Mouse (Mus musculus) urinary bladder, postnatal 36 days (tissue): ENCODE measurements around the gene Ttc16.

Experiments used
- DNase-seq, 2 experiments: peaks; one replicate each; pipeline ENCODE4 v3.0.0; 2022; ENCODE audit warnings: low spot score in 2 of 2, mixed read lengths in 1 of 2

Gene Ttc16

DNA sequence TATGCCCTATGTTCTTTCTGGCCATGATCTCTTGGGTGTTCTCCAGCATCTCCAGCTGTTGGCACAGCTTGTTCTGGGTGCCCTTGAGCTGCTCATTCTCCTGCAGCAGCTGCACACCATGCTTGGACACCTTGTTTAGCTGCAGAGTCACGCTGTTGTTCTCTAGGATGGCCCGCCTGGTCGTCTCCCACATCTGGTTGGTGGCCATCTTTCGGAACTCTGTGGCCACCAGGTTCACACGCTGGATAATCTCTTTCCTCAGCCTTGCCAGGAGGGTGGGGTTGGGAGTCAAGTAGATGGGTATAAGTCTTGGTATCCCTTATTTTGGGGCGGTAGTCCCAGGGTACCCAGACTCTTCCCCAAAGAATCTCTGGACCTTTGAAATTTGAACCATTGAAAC, 4.3 kb upstream of the Ttc16 start:
- DNase-seq: no peak

GRCm38 (mm10) chr2:32779131-32779530, 3.7 kb upstream of the Ttc16 start:
- DNase-seq: peak; percentile 55 to 68

- DNase-seq: no peak
These were observed 2.6 kb upstream of the Ttc16 start for GRCm38 (mm10) chr2:32778081-32778480.

DNA sequence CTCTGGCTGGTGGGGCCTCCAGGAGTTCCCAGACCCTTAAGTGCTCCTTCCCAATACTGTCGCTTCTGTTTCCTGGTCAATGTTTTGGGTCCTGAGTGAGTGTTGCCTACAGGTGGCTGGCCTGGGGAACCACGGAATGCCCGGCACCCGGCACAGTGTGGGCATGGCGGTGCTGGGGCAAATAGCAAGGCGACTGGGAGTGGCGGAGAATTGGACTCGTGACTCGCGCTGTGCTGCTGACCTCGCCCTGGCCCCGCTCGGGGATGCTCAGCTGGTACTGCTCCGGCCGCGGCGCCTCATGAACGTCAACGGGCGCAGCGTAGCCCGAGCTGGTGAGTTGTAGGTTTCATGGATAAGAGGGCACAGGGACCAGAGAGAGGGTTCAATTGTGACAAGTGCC, 759 bp upstream of the Ttc16 start:
- DNase-seq: no peak

DNA sequence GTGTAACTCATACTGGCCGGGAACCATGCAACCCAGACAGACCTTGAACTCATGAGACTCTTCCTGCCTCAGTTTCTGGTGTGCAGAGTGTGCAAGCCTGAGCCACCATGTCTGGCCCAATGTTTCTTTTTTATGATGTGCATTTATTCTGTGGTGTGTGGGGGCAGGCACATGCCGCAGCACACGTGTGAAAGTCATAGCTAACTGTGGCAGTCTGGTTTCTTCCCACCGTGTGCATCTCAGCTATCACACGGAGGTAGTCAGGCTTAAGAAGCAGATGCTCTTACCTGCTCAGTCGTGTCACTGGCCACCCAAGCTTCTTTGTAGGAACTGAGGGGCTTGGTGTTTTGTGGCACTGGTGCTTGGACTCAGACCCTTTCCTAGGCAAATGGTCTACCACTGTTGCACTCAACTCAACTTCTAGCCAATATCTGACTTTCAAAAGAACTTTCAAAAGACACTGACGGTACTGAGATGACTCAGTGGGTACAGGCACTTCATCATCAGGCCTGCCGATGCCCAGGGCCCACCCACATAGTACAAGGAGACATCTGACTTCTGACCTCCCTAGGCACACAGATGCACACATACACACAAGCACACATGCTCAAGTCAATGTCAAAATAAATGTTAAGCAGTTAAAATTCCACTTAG, 2.7 kb downstream of the Ttc16 start:
- no peak for DNase-seq

GRCm38 (mm10) chr2:32771886-32772285, 3.5 kb downstream of the Ttc16 start:
- DNase-seq: no peak

DNA sequence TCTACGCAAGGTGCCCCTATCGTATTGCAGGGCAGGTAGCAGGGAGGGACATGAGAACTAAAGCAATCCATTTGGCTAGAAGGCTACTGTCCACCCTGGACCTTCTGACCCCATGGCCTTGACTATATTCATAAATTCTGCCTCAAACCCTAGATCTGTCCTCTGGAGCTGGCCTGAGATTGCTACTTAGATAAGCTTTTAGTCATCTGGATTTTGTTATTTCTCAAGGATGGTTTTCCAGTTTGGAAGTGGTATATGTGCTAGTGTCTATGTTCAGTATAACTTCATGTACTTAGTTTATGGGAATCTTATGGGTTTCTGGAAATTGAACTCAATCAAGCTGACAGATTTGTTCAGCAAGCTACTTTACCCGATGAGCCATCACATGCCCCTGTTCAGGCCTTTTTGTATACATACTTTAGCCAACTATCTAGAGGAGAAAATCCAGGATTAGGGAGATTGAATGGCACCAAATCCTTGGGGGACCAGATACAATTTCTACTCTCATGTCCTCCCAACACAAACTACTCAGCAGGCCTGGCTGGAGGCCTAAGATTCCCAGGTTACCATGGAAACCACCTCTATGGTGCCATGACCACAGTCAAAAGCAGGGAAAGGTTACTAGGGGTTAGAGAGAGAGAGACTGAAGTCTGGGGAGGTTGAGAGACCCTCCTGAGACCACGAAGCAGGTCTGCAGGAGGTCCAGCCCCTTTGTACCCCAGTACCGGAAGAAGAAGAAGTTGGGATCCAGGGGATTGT, 5.9 kb downstream of the Ttc16 start:
- DNase-seq: no peak

- no peak for DNase-seq
These were observed 6.7 kb downstream of the Ttc16 start for GRCm38 (mm10) chr2:32768661-32769285.

DNA sequence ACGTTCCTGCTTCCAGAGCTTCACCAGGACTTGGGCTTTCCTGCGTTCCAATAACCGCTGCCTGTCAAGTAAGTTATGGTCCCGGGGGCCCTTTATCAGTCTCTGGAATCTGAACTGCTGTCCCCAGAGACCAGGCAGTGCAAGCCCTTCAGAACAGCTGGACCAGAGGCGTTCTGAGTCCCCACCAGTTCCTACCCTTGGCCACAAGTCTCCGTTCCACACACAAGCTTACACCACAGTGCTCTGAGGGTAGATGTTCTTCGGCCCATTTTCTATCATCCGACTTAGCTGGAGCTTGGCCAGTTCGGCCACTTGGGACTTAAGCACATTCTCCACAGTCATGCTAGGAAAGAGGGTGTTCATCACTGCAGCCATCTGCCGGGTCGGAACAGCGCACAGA, 8.2 kb downstream of the Ttc16 start:
- DNase-seq: no peak

- no peak for DNase-seq
These were observed 12.1 kb downstream of the Ttc16 start for GRCm38 (mm10) chr2:32763353-32763752.

DNA sequence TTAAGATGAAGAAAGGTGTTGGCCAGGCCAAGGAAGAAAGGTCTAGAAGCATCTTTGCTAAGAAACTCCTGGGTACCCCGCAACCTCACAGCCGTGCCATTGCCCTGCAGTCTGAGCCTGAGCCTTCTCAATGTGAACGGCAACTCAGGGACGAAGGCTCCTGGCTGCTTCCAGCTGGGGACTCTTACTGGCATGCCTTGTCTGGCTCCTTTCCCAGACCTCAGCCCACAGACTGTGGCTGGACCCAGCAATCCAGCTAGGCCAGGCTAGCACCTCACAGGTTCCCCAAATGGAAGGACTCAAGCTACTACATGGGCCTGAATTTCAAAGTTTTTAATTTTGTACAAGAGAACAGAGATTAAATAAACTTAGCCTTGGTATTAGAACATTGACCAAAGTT, 13.6 kb downstream of the Ttc16 start:
- DNase-seq: no peak

DNA sequence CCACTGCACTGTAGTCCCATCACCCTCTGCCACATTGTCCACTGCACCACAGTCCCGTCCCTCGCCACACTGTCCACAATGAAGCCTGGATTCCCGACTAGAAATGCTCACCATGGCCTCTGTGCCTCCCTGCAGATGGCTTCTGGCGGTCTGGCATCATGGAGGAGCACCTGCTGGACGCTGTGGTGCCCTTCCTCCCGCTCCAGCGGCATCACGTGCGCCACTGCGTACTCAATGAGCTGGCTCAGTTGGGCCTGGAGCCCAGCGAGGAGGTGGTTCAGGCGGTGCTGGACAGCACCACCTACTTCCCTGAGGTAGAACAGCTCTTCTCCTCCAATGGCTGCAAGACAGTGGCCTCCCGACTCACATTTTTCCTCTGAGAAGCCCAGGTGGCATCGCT, 14.1 kb downstream of the Ttc16 start:
- no peak for DNase-seq

- no peak for DNase-seq
These were observed 16.4 kb downstream of the Ttc16 start for GRCm38 (mm10) chr2:32759001-32759400.

- no peak for DNase-seq
These were observed 16.9 kb downstream of the Ttc16 start for GRCm38 (mm10) chr2:32758503-32758902.

- peak; percentile 96 to 98 for DNase-seq
These were observed 18.2 kb downstream of the Ttc16 start, which contains the start of gene Tor2a for GRCm38 (mm10) chr2:32757056-32757845. Tor2a (plus strand) TSS chr2:32757234.

DNA sequence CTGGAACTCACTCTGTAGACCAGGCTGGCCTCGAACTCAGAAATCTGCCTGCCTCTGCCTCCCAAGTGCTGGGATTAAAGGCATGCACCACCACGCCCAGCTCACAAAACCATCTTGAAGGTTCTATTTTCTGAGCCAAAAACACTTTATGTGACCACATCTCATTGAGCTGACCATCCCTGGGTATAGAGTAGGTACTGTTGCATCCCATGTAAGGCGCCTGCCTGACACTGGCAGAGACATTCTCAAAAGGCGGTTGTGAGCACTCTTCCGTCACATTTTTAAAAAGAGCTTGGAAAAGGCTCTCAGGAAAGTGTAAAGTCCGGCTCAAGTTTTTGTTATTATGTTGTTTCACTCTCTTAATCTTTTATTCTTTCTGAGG, 18.8 kb downstream of the Ttc16 start:
- DNase-seq: no peak

- no peak for DNase-seq
These were observed 23.3 kb downstream of the Ttc16 start for GRCm38 (mm10) chr2:32752181-32752580.

- DNase-seq: no peak
These were observed 23.8 kb downstream of the Ttc16 start for GRCm38 (mm10) chr2:32751665-32752033.

- DNase-seq: peak; percentile 69 to 72
These were observed 24.4 kb downstream of the Ttc16 start for GRCm38 (mm10) chr2:32750887-32751664.

DNA sequence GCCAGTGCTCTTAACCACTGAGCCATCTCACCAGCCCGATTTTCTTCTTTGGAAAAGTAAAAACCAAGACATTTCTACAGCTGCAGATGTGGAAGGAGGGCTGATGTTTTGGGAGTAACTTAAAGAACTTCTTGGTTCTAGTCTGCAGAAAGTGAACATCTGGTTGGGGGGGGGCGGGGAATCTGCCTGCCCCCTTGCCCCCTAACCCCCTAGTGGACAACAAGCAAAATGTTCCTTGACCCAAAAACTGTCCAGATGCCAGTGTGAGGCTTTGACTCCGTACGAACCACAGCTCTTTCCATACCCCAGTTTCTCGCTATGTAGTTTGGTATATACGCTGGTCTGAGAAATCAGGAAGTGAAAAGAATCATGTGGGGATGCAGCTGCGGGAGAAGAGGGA, 25.2 kb downstream of the Ttc16 start:
- no peak for DNase-seq

- no peak for DNase-seq
These were observed 26.4 kb downstream of the Ttc16 start for GRCm38 (mm10) chr2:32749082-32749481.
